Mouse (Mus musculus) central nervous system, embryonic 11.5 days (tissue): Measurements from ENCODE around the gene Mob1a. TPM values are rescaled to one million over a fixed set of nuclear protein-coding genes. Genes with fewer than 3 reads are reported as not detected.

Experiments used
- polyA plus RNA-seq: library from polyadenylated mRNA; depleted of rRNA; stranded (reverse); fragments of >200 nt; gene quantifications from 2 replicates; pipeline ENCODE4 v1.2.3, GENCODE M21; 2012; rRNA removed

The Mob1a gene
- 35.4 and 54.1 TPM in 2 replicates for polyA plus RNA-seq

GRCm38 (mm10) chr6:83325525-83326393, at the start of gene Mob1a, which contains the start of gene Mthfd2:
Mob1a (plus strand) TSS chr6:83326016.
Mthfd2 (minus strand) TSS chr6:83325908.

GRCm38 (mm10) chr6:83348873-83349272, 23.1 kb downstream of the Mob1a start, which contains the start of gene Bola3:
Bola3 (plus strand) TSS chr6:83349147.

Other genes starting within 250 kb of the Mob1a start
- gene Pcgf1, start 248.1 kb upstream of the Mob1a start, polyA plus RNA-seq: 42.4 and 49.1 TPM in 2 replicates
- 0.59 and 1.2 TPM in 2 replicates for gene Lbx2, start 239.6 kb upstream of the Mob1a start, polyA plus RNA-seq
- gene Ccdc142, start 224.4 kb upstream of the Mob1a start, polyA plus RNA-seq: 4.1 and 5.1 TPM in 2 replicates
- 4.2 and 4.9 TPM in 2 replicates for gene Gm42688, start 224.4 kb upstream of the Mob1a start, polyA plus RNA-seq
- 111 and 115 TPM in 2 replicates for gene Mrpl53, start 217.0 kb upstream of the Mob1a start, polyA plus RNA-seq
- 47.3 and 47.7 TPM in 2 replicates for gene Mogs, start 210.5 kb upstream of the Mob1a start, polyA plus RNA-seq
- 201 and 275 TPM in 2 replicates for gene Wbp1, start 204.5 kb upstream of the Mob1a start, polyA plus RNA-seq
- gene Ino80b, start 200.6 kb upstream of the Mob1a start, polyA plus RNA-seq: 37.2 and 53.1 TPM in 2 replicates
- gene Rtkn, start 190.6 kb upstream of the Mob1a start, polyA plus RNA-seq: 72.3 and 77.8 TPM in 2 replicates
- gene Wdr54, start 169.6 kb upstream of the Mob1a start, polyA plus RNA-seq: 13.5 and 17.0 TPM in 2 replicates
- 0.57 and 0.73 TPM in 2 replicates for gene 1700003E16Rik, start 169.6 kb upstream of the Mob1a start, polyA plus RNA-seq
- 142 and 229 TPM in 2 replicates for gene Dctn1, start 160.1 kb upstream of the Mob1a start, polyA plus RNA-seq
- 1.4 and 1.6 TPM in 2 replicates for gene Slc4a5, start 106.2 kb upstream of the Mob1a start, polyA plus RNA-seq
- 29.9 and 33.6 TPM in 2 replicates for gene Mthfd2, start 108 bp upstream of the Mob1a start, polyA plus RNA-seq
- gene Bola3, start 23.1 kb downstream of the Mob1a start, polyA plus RNA-seq: 48.7 and 77.4 TPM in 2 replicates
- 27.5 and 32.0 TPM in 2 replicates for gene Tet3, start 133.1 kb downstream of the Mob1a start, polyA plus RNA-seq
- 37.4 and 68.8 TPM in 2 replicates for gene Dguok, start 181.0 kb downstream of the Mob1a start, polyA plus RNA-seq
- 2.1 and 6.5 TPM in 2 replicates for gene Actg2, start 210.2 kb downstream of the Mob1a start, polyA plus RNA-seq
- gene Stambp, start 246.7 kb downstream of the Mob1a start, polyA plus RNA-seq: 12.8 and 16.9 TPM in 2 replicates